Mouse (Mus musculus): ENCODE data around the gene Ppp1r15b.

DNA sequence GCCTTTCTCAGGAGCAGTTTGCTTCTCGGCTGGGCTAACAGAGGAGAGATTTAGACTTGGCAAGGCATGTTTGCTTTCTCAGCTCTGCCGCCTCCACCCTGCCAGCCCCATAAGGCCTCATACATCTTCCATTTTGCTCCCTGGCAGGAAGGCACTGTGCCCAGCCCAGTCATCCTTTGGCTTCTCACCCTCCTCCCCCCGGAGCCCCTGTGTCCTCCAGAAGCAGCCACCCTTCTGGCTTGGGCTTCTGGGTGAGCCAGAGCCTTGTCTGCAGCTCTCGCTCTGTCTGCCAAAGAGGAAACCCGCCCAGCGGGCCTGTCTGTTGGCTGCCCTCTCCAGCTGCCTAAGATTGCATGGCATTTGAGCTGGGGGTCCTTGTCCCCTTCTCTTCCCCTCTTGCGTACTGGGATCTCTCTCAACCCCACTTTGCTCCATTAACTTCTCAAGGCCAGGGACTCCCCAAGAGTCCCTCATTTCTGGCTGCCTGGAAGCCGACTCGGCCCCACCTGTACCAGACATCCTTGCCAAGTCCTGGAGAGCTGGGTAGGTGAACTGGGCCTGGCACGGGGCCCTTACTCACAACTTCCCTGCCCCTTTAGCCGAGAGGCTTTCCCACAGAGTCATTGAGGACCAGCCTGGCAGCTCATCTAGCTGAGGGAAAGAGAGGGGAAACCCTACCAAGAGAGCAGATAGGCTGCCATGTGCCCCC is 47.9 kb downstream of the Ppp1r15b start:
- TF ChIP-seq CTCF (IDR thresholded peaks at IDR 0.05; ENCODE audit: extremely low read depth, insufficient read depth, insufficient read length, insufficient replicate concordance) (no peak), POLR2A (IDR thresholded peaks at IDR 0.05; ENCODE audit: low read depth, low read length) (no peak)

Measured in spleen, adult 2 months (tissue).